Mouse (Mus musculus) erythroblast, embryonic 14.5 days (primary cell): ENCODE measurements around the gene Sp3.

ENCODE experiments used
- GATA1 ChIP-seq: IDR thresholded peaks from 2 replicates; pipeline ENCODE4 v1.6.1; 2012; ENCODE audit warnings: low read length, inconsistent platforms, mixed read lengths
- TAL1 ChIP-seq: IDR thresholded peaks from 3 replicates; pipeline ENCODE4 v1.6.1; 2012; ENCODE audit warnings: low read length, inconsistent platforms, mixed read lengths

- TF ChIP-seq TAL1 (no peak), GATA1 (no peak)
Observed at GRCm38 (mm10) chr2:72908191-72908910, 71.9 kb downstream of the Sp3 start.
